ENCODE assay signal across 8 mouse cellular contexts in genomic region chrX:136741651-136742201, GRCm38 (mm10). TPM values are rescaled to one million over a fixed set of nuclear protein-coding genes. Genes with fewer than 3 reads are reported as not detected.
DNase-seq lines count a peak whose midpoint lies in the region; ATAC-seq and TF ChIP-seq lines count a peak whose summit lies in the region.

No protein-coding gene starts in this region.

- peak overlapping the region; percentile 82 for H3K27ac ChIP-seq in intestine, postnatal 0 days (ENCODE audit: low read depth, low read length)
- H3K27ac ChIP-seq in midbrain, postnatal 0 days (ENCODE audit: low read depth, low read length) = peak overlapping the region; percentile 83

- no peaks in the 10 kb centered on the region for H3K9me3 ChIP-seq in intestine, postnatal 0 days (ENCODE audit: control insufficient read depth)
- no peaks in the 10 kb centered on the region for H3K9me3 ChIP-seq in midbrain, postnatal 0 days (ENCODE audit: low read length)

- intact Hi-C loops in gastrocnemius, postnatal 14 days (cut with DNase I; ENCODE audit: low total_unique reads) = no loop called here

- no peak for TF ChIP-seq CTCF in intestine, postnatal 0 days (IDR thresholded peaks at IDR 0.05; ENCODE audit: low read depth)
- no peak for TF ChIP-seq CTCF in midbrain, postnatal 0 days (IDR thresholded peaks at IDR 0.05)

- peak overlapping the region; percentile 46; the same call in 1 of the 2 replicates for H3K9ac ChIP-seq in intestine, postnatal 0 days (ENCODE audit: low read depth, low read length)
- peak overlapping the region; percentile 44 for H3K9ac ChIP-seq in midbrain, postnatal 0 days (replicated peaks; ENCODE audit: low read length, poor library complexity, severe bottlenecking)

- no peak for DNase-seq in cerebellum, adult 9-11 months
- DNase-seq in embryo, embryonic 10.5 days (ENCODE audit: low spot score) = peak; percentile 72
- DNase-seq in gastrocnemius, postnatal 14 days = peak; percentile 84
- DNase-seq in liver = peak; percentile 88
- peak; percentile 85 for DNase-seq in midbrain, postnatal 0 days (ENCODE audit: low spot score)
- DNase-seq in spleen, postnatal 4 days (ENCODE audit: low spot score in 2 of 2) = peak; percentile 69 to 87

- H3K27me3 ChIP-seq in intestine, postnatal 0 days (replicated peaks; ENCODE audit: control insufficient read depth, insufficient read depth, low read length) = no peaks in the 10 kb centered on the region
- H3K27me3 ChIP-seq in midbrain, postnatal 0 days (ENCODE audit: insufficient read depth, low read length) = no peaks in the 10 kb centered on the region

- H3K4me2 ChIP-seq in intestine, postnatal 0 days (replicated peaks; ENCODE audit: low read depth) = peak overlapping the region; percentile 57
- H3K4me2 ChIP-seq in midbrain, postnatal 0 days (ENCODE audit: low read depth, low read length, poor library complexity, severe bottlenecking) = peak overlapping the region; percentile 44

- ATAC-seq in cerebellum, adult (ENCODE audit: insufficient number of reproducible peaks, low FRiP score, low TSS enrichment) = peak; percentile 87
- peak; percentile 71 for ATAC-seq in intestine, postnatal 0 days
- ATAC-seq in midbrain, postnatal 0 days (ENCODE audit: low FRiP score) = peak; percentile 86

- no peaks in the 10 kb centered on the region for H3K4me1 ChIP-seq in intestine, postnatal 0 days (replicated peaks; ENCODE audit: control insufficient read depth, insufficient read depth, low read length)
- H3K4me1 ChIP-seq in midbrain, postnatal 0 days (ENCODE audit: insufficient read depth, low read length) = no peaks in the 10 kb centered on the region

- 27% methylated on average over 45 of the region's 46 CpGs for WGBS in intestine, postnatal 0 days
- WGBS in midbrain, postnatal 0 days = 35% methylated on average over 32 of the region's 46 CpGs

- no peaks in the 10 kb centered on the region for H3K36me3 ChIP-seq in intestine, postnatal 0 days (ENCODE audit: control insufficient read depth, insufficient read depth)
- no peaks in the 10 kb centered on the region for H3K36me3 ChIP-seq in midbrain, postnatal 0 days (ENCODE audit: insufficient read depth, low read length)

- H3K4me3 ChIP-seq in intestine, postnatal 0 days (ENCODE audit: low read depth, low read length) = peak overlapping the region; percentile 45
- peak overlapping the region; percentile 39 for H3K4me3 ChIP-seq in midbrain, postnatal 0 days (ENCODE audit: low read depth, low read length)

RNA-seq across cellular contexts. Expression of gene Morf4l2, which starts 1.8 kb away (rescaled TPM):
- 100 to 1,000 TPM; 149 to 161 TPM for total RNA-seq in gastrocnemius, postnatal 14 days (2021)
- 459 and 483 TPM in 2 replicates for polyA plus RNA-seq in intestine, postnatal 0 days (2015; fragmentation: Nextera tagmentation; extraction: Ambion mirVana)
- total RNA-seq in midbrain, postnatal 0 days (2014; rRNA removed) = 355 and 449 TPM in 2 replicates
- 603 and 621 TPM in 2 replicates for polyA plus RNA-seq in midbrain, postnatal 0 days (2015; fragmentation: Nextera tagmentation; extraction: Ambion mirVana)

RNA-seq across cellular contexts. Expression of gene Tceal1, which starts 33.9 kb away (rescaled TPM):
- total RNA-seq in gastrocnemius, postnatal 14 days (2021) = 1 to 10 TPM; 2.6 to 2.8 TPM
- polyA plus RNA-seq in intestine, postnatal 0 days (2015; fragmentation: Nextera tagmentation; extraction: Ambion mirVana) = 5.8 and 6.1 TPM in 2 replicates
- total RNA-seq in midbrain, postnatal 0 days (2014; rRNA removed) = 21.2 and 23.2 TPM in 2 replicates
- 24.0 and 28.0 TPM in 2 replicates for polyA plus RNA-seq in midbrain, postnatal 0 days (2015; fragmentation: Nextera tagmentation; extraction: Ambion mirVana)

RNA-seq across cellular contexts. Expression of gene Glra4, which starts 38.2 kb away (rescaled TPM):
- not detected for total RNA-seq in gastrocnemius, postnatal 14 days (2021)
- polyA plus RNA-seq in intestine, postnatal 0 days (2015; fragmentation: Nextera tagmentation; extraction: Ambion mirVana) = not detected in 2 replicates
- total RNA-seq in midbrain, postnatal 0 days (2014; rRNA removed) = 0.33 TPM in 1 of 2 replicates, not detected in the other
- not detected in 2 replicates for polyA plus RNA-seq in midbrain, postnatal 0 days (2015; fragmentation: Nextera tagmentation; extraction: Ambion mirVana)
